Mouse (Mus musculus): ENCODE data around the gene Sbsn. TPM values are rescaled to one million over a fixed set of nuclear protein-coding genes. Genes with fewer than 3 reads are reported as not detected.
"Not testable (repeated sequence)": the region's sequence is repeated elsewhere in the genome, so short reads cannot be mapped to it uniquely, and the experiment has no call there.

The Sbsn gene
- 17.9 and 21.2 TPM in 2 replicates for polyA plus RNA-seq (2012; rRNA removed)

GRCm38 (mm10) chr7:30751086-30751669 is at the start of gene Sbsn:
TSS of gene Sbsn (plus strand) at chr7:30751471.
- no peak for DNase-seq (ENCODE audit: low spot score)

GRCm38 (mm10) chr7:30706214-30706882 is 44.9 kb upstream of the Sbsn start:
- DNase-seq (ENCODE audit: low spot score), result no peak

GRCm38 (mm10) chr7:30707441-30707840 is 43.8 kb upstream of the Sbsn start:
- DNase-seq (ENCODE audit: low spot score), result no peak

- no peak for DNase-seq (ENCODE audit: low spot score)
Measured at GRCm38 (mm10) chr7:30711942-30712341, 39.3 kb upstream of the Sbsn start, which contains the start of gene Atp4a. TSS of gene Atp4a (plus strand) at chr7:30712209.

- no peak for DNase-seq (ENCODE audit: low spot score)
Measured at GRCm38 (mm10) chr7:30717006-30717715, 34.1 kb upstream of the Sbsn start.

- no peak for DNase-seq (ENCODE audit: low spot score)
Measured at GRCm38 (mm10) chr7:30717716-30718046, 33.6 kb upstream of the Sbsn start.

GRCm38 (mm10) chr7:30719669-30720068 is 31.6 kb upstream of the Sbsn start:
- no peak for DNase-seq (ENCODE audit: low spot score)

- no peak for DNase-seq (ENCODE audit: low spot score)
Measured at GRCm38 (mm10) chr7:30721286-30721685, 30.0 kb upstream of the Sbsn start.

GRCm38 (mm10) chr7:30723274-30723953 is 27.9 kb upstream of the Sbsn start:
- no peak for DNase-seq (ENCODE audit: low spot score)

GRCm38 (mm10) chr7:30728214-30728613 is 23.1 kb upstream of the Sbsn start:
- no peak for DNase-seq (ENCODE audit: low spot score)

GRCm38 (mm10) chr7:30728739-30729395 is 22.4 kb upstream of the Sbsn start:
- no peak for DNase-seq (ENCODE audit: low spot score)

GRCm38 (mm10) chr7:30729396-30730063 is 21.7 kb upstream of the Sbsn start, which contains the start of gene Tmem147:
TSS of gene Tmem147 (minus strand) at chr7:30729540.
- peak; percentile 88 for DNase-seq (ENCODE audit: low spot score)

GRCm38 (mm10) chr7:30730064-30730722 is 21.1 kb upstream of the Sbsn start:
- not testable (repeated sequence) for DNase-seq (ENCODE audit: low spot score)

GRCm38 (mm10) chr7:30736211-30736610 is 15.1 kb upstream of the Sbsn start:
- no peak for DNase-seq (ENCODE audit: low spot score)

GRCm38 (mm10) chr7:30742570-30742969 is 8.7 kb upstream of the Sbsn start:
- not testable (repeated sequence) for DNase-seq (ENCODE audit: low spot score)

- DNase-seq (ENCODE audit: low spot score), result not testable (repeated sequence)
Measured at GRCm38 (mm10) chr7:30743617-30744016, 7.7 kb upstream of the Sbsn start, which contains the start of gene Gapdhs. TSS of gene Gapdhs (minus strand) at chr7:30743681.

GRCm38 (mm10) chr7:30744022-30744598 is 7.2 kb upstream of the Sbsn start:
- no peak for DNase-seq (ENCODE audit: low spot score)

GRCm38 (mm10) chr7:30747525-30748204 is 3.6 kb upstream of the Sbsn start:
- no peak for DNase-seq (ENCODE audit: low spot score)

GRCm38 (mm10) chr7:30749824-30750606 is 1.3 kb upstream of the Sbsn start:
- DNase-seq (ENCODE audit: low spot score), result no peak
